Mouse (Mus musculus) cortical plate, adult 2 months (tissue): ENCODE results near the gene 4833439L19Rik. TPM values are rescaled to one million over a fixed set of nuclear protein-coding genes. Genes with fewer than 3 reads are reported as not detected.
A peak's percentile ranks its signal among the peaks of the same experiment; 100 is the strongest.
"Not testable (repeated sequence)": the region's sequence is repeated elsewhere in the genome, so short reads cannot be mapped to it uniquely, and the experiment has no call there.

Source experiments
- H3K27ac ChIP-seq: fragments of 200-500 bp; 2 replicates; pipeline ENCODE4 v1.5.1; 2012; ENCODE audit warnings: low read length, control low read depth, inconsistent platforms; ENCODE audit not compliant: insufficient read depth
- H3K4me1 ChIP-seq: fragments of 200-500 bp; 2 replicates; pipeline ENCODE4 v1.6.1; 2011; ENCODE audit warnings: low read length; ENCODE audit not compliant: control insufficient read depth, insufficient read depth
- H3K4me3 ChIP-seq: fragments of 200-500 bp; 2 replicates; pipeline ENCODE4 v1.5.1; 2011; ENCODE audit warnings: mild to moderate bottlenecking, low read length, control low read depth; ENCODE audit not compliant: insufficient read depth
- CTCF ChIP-seq: fragments of 200-500 bp; IDR thresholded peaks from 2 replicates; pipeline ENCODE4 v1.5.1; 2011; ENCODE audit warnings: mild to moderate bottlenecking, control low read depth, low read length; ENCODE audit not compliant: insufficient read depth; ENCODE audit errors: extremely low read depth
- POLR2A ChIP-seq: fragments of 200-500 bp; IDR thresholded peaks from 2 replicates; pipeline ENCODE4 v1.6.1; 2011; ENCODE audit warnings: mild to moderate bottlenecking, low read length, control low read depth; ENCODE audit not compliant: insufficient read depth; ENCODE audit errors: extremely low read depth
- polyA plus RNA-seq: library from polyadenylated mRNA; depleted of rRNA; stranded (reverse); fragments of >200 nt; gene quantifications from 2 replicates; pipeline ENCODE4 v1.2.3, GENCODE M21; 2012; rRNA removed

4833439L19Rik gene
- polyA plus RNA-seq, result 173 and 181 TPM in 2 replicates

GRCm38 (mm10) chr13:54565201-54565581 is at the start of gene 4833439L19Rik:
Gene 4833439L19Rik (minus strand): TSS chr13:54565435.
- H3K4me1 ChIP-seq, result peaks cover 7% of the 10 kb centered on the region
- peak; percentile 93 for TF ChIP-seq POLR2A
- no peak for TF ChIP-seq CTCF
- H3K4me3 ChIP-seq, result peak within 1 kb of the TSS; percentile 85
- H3K27ac ChIP-seq, result no peak within 1 kb of the TSS

GRCm38 (mm10) chr13:54613141-54613540 is 47.9 kb upstream of the 4833439L19Rik start:
- not testable (repeated sequence) for H3K4me3 ChIP-seq, H3K27ac ChIP-seq, H3K4me1 ChIP-seq

GRCm38 (mm10) chr13:54610972-54611754 is 45.9 kb upstream of the 4833439L19Rik start, which contains the start of gene Cltb:
Gene Cltb (minus strand): TSS chr13:54611344.
- peak within 1 kb of the TSS; percentile 95 for H3K27ac ChIP-seq
- H3K4me3 ChIP-seq, result peak within 1 kb of the TSS; percentile 77
- H3K4me1 ChIP-seq, result peaks cover 2% of the 10 kb centered on the region; the same call in 1 of the 2 replicates
- TF ChIP-seq CTCF (no peak), POLR2A (0 out of 2 replicates have a peak, but pooled peaks have one; percentile 54)

- Histone ChIP-seq H3K4me1 (peaks cover 2% of the 10 kb centered on the region; the same call in 1 of the 2 replicates), H3K27ac (peak overlapping the region; percentile 95), H3K4me3 (peak overlapping the region; percentile 77)
- no peak for TF ChIP-seq CTCF
- peak; percentile 27; the same call in 1 of the 2 replicates for TF ChIP-seq POLR2A
Observed at GRCm38 (mm10) chr13:54610613-54610971, 45.4 kb upstream of the 4833439L19Rik start.

GRCm38 (mm10) chr13:54609301-54609700 is 44.1 kb upstream of the 4833439L19Rik start:
- H3K4me1 ChIP-seq, result peaks cover 2% of the 10 kb centered on the region; the same call in 1 of the 2 replicates
- H3K4me3 ChIP-seq, result peak overlapping the region; percentile 77
- no peak for TF ChIP-seq POLR2A
- no peak for TF ChIP-seq CTCF
- 0 out of 2 replicates have a peak overlapping the region, but pooled peaks have one; percentile 7 for H3K27ac ChIP-seq

GRCm38 (mm10) chr13:54608666-54609065 is 43.4 kb upstream of the 4833439L19Rik start:
- TF ChIP-seq POLR2A (no peak), CTCF (no peak)
- H3K27ac ChIP-seq, result no peak overlapping the region
- peaks cover 2% of the 10 kb centered on the region; the same call in 1 of the 2 replicates for H3K4me1 ChIP-seq
- peak overlapping the region; percentile 77 for H3K4me3 ChIP-seq

- Histone ChIP-seq H3K27ac (no peak overlapping the region), H3K4me3 (no peak overlapping the region; the same call in 1 of the 2 replicates), H3K4me1 (peaks cover 2% of the 10 kb centered on the region; the same call in 1 of the 2 replicates)
- TF ChIP-seq POLR2A (no peak), CTCF (no peak)
Observed at GRCm38 (mm10) chr13:54608002-54608401, 42.8 kb upstream of the 4833439L19Rik start.

- Histone ChIP-seq H3K4me3 (no peak overlapping the region), H3K4me1 (peaks cover 2% of the 10 kb centered on the region; the same call in 1 of the 2 replicates), H3K27ac (no peak overlapping the region)
- TF ChIP-seq POLR2A, result no peak
- TF ChIP-seq CTCF, result no peak
Observed at GRCm38 (mm10) chr13:54607204-54607603, 42.0 kb upstream of the 4833439L19Rik start.

GRCm38 (mm10) chr13:54605426-54605825 is 40.2 kb upstream of the 4833439L19Rik start:
- H3K27ac ChIP-seq, result peak overlapping the region; percentile 63; the same call in 1 of the 2 replicates
- TF ChIP-seq CTCF (no peak), POLR2A (no peak)

GRCm38 (mm10) chr13:54604221-54604620 is 39.0 kb upstream of the 4833439L19Rik start:
- TF ChIP-seq POLR2A, result no peak
- TF ChIP-seq CTCF, result no peak
- no peak overlapping the region for H3K27ac ChIP-seq
- peaks cover 2% of the 10 kb centered on the region; the same call in 1 of the 2 replicates for H3K4me1 ChIP-seq
- H3K4me3 ChIP-seq, result no peak overlapping the region

More at GRCm38 (mm10) chr13:54605426-54605825, 40.2 kb upstream of the 4833439L19Rik start:
- peaks cover 2% of the 10 kb centered on the region; the same call in 1 of the 2 replicates for H3K4me1 ChIP-seq
- no peak overlapping the region for H3K4me3 ChIP-seq
